Mouse (Mus musculus): Measurements from ENCODE around the gene Esrrg.

DNA sequence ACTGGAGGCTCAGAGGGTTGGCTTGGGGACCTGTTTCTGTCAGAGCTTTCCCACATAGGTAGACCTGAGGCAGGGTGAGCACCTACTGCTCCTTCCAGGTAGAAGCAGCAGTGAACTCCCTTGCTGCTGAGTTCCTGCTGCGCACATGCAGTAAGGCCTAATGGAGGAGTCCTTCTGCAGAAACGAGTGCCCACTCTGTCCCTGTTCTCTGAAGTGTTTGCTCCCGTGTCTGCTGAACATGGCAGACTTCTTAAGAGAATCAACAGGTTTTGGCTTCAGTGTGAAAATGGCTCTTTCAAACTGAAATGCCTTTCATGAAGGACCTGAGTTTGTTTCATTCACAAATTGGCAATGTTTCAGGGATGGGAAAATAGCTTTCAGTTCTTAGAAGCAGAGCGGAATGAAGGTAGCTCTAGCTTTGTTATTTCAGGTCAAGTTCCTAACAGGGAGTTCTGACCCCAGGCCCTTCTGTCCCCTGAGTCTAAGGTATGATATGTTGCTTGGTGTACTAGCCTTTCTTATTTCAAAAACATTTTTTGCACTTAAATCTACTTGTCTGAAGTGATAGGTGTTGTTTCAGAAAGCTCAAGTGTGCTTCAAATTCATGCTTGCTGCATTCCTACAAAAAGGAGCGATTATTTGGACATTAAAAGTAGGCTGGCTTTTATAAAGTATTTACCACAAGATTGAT is 185.8 kb downstream of the Esrrg start:
- TF ChIP-seq POLR2A (IDR thresholded peaks at IDR 0.05; ENCODE audit: low read depth, low read length) (no peak), CTCF (IDR thresholded peaks at IDR 0.05; ENCODE audit: borderline replicate concordance, insufficient read depth, low read length) (no peak)

Data from embryonic fibroblast, embryonic 13.5 days (primary cell).